Mouse (Mus musculus): ENCODE measurements around the gene Fam213b.

The Fam213b gene

DNA sequence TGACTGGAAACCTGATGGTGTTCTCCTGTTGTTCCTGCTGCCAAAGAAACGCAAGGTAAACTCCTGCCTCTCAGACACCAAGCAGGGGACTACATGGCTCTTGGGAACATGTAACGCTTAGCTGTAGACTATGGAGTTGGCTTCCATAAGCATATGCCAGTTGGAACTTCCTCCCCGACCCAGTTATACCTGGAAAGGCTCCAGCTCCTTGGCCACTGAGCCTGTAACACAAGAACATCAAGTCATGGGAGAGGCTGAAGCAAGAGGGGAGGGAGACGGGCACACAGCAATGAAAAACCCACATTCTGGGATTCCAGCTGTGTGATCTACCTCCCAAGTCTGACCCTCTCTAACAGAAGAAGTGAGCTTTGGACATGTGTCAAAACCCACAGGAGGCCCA lies 23.4 kb upstream of the Fam213b start:
- DNase-seq = peak; percentile 67

DNA sequence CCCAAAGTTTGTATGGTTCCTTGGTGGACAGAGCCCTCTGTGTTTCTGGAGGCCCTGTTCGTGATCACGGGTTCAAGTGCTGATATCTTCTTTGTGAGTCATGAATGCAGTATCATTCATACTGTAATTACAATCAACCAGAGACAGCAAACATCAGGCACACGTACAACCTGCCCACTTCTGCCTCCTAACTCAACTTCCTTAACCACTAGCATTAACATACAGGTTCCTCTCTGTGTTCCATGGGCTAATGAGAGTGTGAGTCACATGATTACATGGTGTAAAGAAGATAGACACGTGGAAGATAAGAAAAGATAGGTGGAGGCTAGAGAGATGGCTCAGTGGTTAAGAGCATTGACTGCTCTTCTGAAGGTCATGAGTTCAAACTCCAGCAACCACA lies 17.7 kb upstream of the Fam213b start:
- no peak for DNase-seq

DNA sequence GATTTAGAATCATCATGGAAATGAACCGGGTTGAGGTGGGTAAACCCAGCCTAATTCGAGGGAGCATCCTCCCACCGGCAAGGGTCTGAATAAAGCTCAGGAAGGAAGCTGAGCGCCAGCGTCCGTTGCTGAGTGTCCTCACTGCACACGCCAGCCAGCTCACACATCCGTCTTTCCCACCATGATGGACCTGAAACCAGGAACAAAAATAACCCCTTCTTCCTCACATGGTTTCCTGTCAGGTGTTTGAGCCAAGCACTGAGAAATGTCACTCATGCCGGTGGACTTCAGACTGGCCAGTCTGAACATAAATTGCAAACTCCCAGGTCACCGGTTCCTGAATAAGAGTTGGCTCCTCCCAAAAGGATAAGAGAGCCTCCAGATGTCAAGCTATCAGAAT lies 16.4 kb upstream of the Fam213b start:
- DNase-seq = no peak

DNA sequence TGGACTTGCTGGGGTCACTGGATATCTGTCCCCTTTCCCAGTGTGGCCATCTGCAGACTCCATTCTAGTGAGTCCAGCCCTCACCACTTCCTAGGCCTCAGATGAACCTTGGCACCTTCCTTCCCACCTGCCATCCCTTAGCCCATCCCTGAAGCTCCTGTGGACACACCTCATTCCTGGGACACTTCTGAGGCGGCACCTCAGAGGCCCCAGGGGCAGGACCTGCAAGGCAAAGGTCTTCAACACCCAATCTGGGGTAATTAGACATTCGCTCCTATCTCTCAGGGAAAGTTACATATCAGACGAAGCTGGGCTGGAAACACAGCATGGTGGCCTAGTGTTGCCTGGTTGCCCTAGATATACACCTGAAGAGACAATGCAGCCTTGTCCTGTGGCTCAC lies 15.8 kb upstream of the Fam213b start:
- DNase-seq = no peak

DNA sequence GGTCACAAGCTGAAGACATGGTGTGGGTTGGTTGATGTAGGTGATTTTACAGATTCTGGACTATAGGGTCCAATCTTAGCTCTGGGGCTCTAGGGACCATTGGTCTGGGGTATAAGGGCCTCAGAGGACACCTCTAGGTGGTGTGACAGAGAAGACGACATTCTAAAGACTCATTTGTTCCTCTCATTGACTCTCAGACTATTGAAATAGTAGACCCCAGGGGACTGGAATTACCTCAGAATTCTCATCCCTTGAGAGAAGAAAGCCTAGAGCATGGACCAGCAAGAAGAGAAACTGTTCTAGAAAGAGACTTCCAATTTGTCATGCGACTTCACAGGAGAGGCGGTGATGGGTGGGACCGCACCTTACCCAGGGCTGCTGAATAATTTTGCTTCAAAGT lies 15.3 kb upstream of the Fam213b start:
- DNase-seq = no peak

DNA sequence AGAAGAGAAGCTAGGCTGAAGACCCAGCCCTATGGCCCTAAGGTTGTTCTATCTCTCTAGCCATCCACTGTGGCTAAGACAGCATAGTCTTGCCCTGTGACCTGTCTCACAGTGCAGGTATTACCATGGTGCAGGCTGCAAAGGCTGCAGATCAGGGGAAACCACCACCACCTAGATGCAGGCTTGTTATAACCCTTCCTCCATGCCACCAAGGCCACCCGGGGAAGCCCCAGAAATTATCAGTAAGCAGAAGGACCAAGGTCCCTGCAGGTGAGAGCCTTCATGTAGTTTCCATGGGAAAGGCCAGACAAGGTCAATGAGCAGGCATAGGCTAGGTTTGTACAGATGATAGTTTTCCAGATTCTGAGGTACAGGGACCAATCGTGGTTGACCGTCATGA lies 14.9 kb upstream of the Fam213b start:
- DNase-seq = no peak

DNA sequence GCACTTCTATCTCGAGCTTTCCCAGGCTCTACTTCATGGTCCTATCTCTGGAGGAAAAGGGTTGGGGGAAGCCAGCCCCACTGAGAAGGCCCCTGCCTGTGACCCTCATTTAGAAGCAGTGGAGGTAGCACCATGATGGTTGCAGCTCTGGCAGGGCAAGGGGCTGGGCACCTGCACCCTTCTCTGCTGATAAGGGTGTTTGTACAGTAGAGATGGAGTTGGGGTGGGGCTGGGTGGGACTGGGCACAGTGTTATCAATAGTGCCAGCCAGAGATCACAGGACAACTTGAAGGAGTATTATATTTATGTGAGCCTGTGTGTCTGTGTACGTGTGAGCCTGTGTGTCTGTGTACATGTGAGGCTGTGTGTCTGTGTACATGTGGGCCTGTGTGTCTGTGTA lies 12.7 kb upstream of the Fam213b start:
- DNase-seq = no peak

DNA sequence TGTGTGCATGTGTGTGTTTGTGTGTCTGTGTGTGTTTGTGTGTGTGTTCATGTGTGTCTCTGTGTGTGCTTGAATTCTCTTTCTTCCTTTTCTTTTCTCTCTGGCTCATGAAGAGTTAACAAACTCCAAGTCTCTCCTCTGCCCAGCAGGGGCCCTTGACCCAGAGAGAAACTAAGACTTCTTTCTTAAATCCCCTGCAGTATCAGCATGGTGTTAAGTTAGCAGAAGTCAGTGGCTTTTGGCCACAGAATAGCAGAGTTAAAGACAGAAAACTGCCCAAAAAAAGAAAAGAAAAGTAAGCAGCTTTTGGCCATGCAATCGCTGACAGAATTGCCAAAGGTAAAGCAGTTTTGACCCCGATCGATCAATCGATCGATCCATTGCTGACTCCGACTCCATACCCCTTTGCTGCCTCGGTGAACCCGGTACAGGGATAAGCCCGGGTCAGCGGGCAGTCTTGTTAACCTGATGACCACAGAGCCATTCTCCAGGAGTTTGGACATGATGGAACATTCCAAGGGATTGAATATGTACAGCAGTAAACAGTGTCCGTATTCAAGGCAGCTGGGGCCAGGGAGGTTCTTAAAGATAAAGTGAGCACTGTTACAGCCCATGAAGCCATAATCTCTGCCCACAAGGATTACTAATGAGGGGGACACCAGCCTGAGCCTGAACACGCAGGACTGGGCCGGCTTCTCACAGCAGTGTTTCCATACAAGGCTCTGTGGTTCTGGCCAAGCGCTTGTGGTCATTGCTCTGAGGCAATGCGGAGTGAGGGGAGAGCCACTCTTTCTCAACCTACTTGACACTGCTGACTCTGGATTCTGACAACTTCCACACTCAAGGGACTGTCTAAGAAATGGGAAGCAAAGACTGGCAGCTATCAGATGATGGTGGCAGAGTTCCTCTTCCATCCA lies 11.9 kb upstream of the Fam213b start:
- DNase-seq = no peak

DNA sequence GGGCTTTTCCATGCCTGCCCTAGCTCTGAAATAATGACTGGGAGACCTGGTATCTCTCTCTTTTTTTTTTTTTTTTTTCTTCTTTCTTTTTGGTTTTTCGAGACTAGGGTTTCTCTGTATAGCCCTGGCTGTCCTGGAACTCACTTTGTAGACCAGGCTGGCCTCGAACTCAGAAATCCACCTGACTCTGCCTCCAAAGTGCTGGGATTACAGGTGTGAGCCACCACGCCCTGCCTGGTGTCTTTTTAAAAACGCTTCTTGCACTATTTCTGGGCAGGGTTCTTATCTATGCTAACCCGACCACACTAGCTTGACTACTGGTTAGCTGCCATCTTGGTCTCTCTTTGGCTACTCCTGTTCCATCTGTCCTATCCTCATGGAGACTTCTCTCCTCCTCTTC lies 9.6 kb upstream of the Fam213b start:
- DNase-seq = no peak

DNA sequence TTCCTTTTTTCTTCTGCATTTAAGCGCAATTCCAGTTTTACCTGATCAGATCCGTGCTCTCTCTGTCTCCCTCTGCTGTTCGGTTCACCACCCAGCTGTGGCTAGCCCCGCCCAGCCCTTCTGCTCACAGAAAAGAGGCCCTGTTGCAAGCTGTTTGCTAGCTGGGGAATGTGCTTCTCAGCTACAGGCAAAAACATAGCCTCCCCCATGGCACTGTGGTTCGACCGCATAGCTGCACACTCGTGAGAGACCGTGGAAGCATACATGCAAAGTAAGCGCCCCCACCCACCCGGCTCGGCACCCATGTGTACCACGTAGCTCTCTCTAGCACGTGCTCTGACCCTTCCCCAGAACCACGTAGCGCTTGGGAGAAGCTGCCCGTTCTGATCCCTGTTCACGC lies 8.9 kb upstream of the Fam213b start:
- DNase-seq = peak; percentile 73

DNA sequence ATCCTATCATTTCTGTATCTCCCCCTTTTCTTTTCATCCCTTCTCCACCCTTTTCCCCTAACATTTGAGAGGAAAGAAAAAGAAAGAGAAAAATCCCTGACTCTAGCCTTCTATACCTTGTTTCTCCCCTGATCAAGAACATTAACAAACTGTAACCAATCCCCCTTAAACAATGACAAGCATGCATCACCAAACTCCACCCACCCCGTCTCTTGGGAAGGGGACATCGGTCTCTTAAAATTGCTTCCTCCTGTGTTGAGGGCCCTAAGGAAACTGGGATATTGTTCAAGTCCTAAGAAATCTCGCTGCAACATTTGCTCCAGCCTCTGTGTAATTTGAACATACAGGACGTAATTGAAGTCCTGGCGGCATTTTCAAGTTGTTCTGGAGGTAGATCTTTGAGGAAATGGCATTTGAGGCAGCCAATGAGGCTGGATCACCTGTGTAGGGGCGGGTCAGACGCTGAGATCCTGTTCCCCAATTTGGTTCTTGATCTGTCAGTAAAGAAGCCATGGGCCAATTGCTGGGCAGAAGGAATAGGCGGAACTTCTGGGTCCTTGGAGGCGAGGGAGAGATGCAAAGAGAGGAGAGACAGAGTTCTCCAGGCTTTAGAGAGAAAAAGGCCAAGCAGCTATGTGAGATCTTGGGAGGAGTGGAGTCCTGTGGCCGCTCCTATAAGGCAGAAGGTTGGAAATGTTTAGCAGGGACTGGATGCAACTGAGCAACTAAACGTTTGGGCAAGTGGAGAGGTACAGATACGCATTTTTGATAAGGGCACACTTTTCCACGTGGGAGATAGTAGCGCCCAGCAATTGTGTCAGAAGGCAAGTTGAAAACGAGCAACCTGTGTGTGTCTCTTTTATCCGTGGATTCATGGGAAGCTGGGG lies 5.5 kb upstream of the Fam213b start:
- peak; percentile 89 for DNase-seq

DNA sequence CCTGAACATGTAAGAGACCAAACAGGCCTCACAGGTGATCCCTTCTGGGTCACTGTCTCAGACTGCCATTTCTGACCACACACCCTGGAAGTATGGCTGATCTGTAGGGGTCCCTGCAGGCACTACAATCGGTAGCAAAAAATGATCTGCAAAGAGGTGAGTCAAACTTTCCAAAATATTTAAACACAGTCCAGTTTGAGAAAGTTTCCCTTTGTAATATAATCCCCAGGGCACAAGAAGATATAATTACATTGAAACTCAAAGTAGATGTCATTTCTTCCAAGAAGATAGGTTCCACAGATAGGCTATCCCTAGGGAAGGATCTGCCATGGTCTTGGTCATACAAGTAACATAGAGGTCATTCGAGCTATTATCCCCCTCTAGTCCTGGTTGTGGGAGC lies 3.4 kb upstream of the Fam213b start:
- no peak for DNase-seq

DNA sequence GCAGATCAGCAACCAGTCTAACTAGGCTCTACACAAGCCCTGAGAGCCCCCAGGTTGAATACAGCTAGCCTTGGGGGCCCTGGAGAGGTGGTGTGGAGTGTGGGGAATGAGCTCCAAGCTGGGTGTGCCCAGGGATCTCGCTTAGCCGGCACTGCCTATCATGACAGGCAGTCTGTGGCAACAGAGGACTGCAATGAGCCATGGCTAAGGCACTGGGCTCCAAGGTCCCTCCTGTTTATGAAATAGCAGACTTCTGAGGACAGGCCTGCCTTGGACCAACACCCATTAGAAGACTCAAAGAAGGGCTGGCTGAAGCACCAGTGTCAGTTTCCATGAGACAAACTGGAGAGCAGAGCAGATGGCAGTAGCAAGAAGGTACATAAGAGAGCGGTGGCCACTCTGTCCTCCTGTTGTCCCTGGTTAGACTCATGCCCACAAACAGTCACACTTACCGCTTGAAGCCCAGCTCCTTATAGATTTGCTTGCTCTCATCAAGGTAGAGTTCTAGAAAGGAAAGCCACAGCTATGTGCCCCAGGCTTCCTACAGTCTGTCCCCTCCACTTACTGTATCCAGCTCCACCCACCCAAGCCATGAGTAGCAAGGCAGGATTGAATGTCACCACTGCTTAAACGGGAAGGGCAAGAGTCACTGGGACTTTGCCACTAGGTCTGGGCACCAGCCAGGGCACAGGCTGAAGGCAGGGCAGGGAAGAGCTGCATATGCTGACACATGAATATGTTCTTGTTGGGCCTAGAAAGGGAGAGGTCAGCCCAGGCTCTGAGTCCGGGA lies 1.1 kb downstream of the Fam213b start:
- DNase-seq = peak; percentile 63

DNA sequence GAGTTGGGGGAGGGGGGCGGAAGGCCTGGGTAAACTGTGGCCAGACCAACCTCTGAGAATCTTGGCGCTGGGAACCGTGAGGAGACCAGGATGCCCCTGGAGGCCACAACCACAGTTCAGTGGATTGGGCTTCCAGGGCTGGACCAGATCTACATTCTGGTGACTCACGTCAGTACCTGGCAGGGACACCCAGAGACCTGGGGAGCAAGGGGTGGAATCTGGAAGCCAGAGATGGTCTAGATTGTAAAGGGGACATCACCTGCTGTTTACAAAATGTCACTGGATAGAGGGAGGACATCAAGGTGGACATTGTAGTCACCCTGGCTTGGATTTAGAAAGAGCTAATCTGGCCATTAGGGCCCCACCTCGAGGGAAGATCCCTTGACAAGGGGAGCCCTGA lies 3.4 kb downstream of the Fam213b start:
- peak; percentile 50 for DNase-seq

DNA sequence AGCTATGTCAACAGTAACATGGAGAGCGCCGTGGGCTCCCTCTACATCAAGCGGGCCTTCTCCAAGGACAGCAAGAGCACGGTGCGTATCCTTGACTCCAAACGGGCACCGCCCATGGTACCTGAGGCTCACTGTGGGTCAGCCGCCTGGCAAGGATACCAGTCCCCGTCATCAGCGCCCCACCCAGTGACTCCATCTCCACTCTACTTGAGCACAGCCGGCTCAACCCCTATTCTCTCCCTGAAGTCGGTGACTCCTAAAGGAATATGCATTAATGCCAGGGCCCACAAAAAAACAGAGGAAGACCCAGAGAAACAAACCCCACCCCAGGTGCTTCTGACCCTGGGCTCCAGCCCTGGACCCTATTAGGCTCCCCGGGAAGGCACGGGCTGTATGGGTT lies 8.0 kb downstream of the Fam213b start:
- DNase-seq = no peak

DNA sequence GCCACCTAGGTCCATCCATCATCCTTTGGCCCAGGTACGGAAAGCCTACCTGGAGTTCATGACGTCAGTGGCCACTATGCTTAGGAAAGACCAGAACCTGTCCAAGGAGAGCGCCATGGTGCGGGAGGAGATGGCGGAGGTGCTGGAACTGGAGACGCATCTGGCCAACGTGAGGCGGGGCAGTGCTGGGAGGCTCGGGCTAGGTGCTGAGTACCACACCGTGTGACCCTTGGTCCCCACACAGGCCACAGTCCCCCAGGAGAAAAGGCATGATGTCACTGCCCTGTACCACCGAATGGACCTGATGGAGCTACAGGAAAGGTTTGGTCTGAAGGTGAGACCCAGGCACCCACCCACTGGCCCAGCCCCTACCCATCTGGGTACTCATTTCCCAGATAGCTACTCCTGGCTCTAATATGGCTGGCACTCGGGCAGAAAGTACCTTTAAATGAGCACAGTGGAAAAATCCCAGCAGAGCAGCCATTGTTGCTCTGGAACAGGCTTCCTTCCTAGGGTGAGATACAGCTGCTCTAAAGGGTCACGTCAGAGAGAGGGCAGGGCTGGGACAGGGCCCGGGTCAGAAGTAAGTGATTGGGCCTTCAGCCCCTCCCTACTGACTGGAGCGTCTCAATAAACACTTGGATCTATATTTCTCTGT lies 11.2 kb downstream of the Fam213b start:
- peak; percentile 63 for DNase-seq

DNA sequence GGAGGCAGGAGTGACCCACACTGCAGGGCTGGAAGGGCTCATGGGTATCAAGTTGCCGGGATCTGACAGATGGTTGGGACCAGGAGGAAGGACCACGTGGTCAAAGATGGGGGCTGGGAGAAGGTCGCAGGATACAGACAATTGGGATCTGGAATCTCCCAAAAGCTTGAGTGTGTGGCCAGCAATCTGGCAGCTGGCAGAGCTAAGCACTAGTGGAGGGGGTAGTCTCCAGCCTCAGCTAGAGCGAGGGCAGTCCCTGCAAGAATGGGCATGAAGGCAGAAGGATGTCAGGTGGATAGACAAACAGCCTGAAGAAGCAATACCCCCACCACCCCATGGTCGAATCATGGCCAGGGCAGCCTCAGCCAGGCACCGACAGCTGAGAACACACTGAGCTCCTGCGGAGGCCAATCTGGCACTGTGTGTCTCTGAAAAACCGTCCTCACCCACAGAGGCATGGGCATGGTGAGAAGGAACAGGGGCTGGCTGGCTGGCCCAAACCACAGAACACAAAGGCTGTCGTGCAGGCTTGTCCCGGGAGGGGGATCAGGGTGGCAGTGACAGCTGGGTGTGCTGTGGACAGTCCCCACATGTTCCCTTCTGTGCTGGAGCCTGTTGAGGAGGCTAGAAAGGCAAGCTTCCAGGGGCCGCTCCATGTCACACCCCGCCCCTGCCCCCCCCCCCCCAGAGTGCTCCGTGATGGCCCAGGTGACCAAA lies 11.9 kb downstream of the Fam213b start:
- DNase-seq = peak; percentile 83

DNA sequence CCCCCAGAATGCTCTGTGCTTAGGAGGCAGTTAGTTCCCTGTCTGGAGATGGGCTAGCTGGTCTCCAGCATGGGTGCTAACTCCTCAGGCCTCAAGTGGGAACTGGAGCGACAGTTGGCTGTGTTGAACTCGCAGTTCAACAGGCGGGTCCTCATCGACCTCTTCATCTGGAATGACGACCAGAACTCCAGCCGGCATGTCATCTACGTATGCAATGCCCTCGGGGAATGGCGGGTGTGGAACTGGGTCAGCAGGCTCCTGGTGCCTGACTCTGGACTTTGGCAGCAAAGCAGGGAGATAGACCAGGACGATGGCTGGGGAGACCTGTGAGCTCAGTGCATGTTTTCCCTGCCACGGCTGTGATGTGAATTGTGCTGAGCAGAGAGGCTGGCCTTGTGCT lies 13.5 kb downstream of the Fam213b start:
- DNase-seq = no peak

DNA sequence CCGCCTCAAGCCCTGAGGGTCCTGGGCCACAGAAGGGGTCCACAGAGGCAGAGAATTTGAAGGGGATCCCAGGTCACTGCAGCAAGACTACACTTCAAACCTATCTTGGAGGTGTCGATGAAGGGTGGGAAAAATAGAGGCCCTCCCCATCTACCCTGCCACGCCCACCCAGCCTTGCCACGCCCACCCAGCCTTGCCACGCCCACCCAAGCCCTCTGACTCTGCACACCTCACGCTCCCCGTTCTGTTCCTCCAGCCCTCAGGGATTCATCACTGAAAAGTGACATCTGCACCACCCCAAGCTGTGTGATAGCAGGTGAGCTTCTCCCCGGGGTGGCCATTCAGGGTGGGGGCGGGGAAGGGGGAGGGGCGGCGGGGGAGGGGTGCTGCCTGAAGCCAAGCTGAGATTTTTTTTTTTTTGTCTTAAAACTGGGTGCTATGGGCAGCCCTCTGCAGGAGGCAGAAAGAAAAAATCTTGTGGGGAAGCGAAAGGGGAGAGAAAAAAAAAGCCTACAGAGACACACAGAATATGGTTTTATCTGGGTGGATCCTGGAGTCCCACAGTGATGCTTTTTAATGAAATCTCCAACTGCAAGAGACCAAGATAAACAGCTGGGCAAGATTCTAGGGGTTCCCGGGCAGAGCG lies 16.8 kb downstream of the Fam213b start:
- no peak for DNase-seq

DNA sequence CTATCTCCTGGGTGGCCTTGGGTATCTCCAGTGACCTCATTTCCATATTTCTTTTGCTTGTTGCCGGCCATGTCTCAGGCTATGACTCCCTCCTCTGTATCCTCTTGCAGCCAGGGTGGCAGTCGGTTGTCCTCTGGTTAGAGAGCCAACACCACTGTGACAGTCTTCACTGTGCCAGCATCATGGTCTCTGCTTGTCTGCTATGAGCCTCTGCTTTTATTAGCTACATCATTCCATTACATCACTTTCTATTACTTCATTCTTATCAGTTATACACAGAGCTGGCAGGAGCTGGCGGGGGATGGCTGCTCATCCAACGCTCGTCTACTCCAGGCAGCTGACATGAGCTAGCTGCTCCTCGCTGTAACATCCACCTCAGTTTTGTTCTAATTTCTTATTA lies 18.2 kb downstream of the Fam213b start:
- no peak for DNase-seq

DNA sequence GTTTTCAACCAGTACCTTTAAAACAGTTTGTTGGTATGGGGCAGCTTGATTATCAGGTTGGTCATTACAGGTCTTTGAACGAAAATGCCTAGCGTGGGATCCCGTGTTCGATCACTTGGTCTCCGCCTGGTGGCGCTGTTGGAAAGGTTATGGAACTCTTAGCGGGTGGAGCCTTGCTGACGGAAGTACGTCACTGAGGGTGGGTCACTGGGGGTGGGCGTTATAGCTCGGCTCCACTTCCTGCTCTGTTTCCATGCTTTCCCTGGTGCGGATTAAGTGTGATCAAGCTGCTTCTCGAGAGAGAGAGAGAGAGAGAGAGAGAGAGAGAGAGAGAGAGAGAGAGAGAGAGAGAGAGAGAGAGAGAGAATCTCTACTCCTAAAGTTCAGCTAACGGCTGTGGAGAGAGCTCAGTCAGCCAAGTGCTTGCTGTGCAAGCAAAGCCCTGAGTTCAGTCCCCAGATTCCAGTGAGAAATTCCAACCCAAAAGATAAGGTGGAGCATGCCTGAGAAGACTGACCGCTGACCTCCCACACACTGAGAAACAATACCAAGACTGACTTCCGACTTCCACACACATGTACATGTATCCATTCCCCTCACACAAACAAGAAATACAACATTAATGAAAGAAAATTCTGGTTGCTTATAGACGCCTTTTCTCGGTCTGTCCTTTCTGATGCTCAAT lies 20.9 kb downstream of the Fam213b start:
- DNase-seq = peak; percentile 90
